Mouse (Mus musculus) neural tube, embryonic 10.5 days (tissue): Measurements from ENCODE around the gene Vmn1r148.
"Not testable (repeated sequence)": the region's sequence is repeated elsewhere in the genome, so short reads cannot be mapped to it uniquely, and the experiment has no call there.

ENCODE experiments used
- DNase-seq: peaks from one replicate; pipeline ENCODE4 v3.0.0-alpha.2; 2017; ENCODE audit warnings: low spot score; ENCODE audit errors: extremely low spot score

The Vmn1r148 gene

GRCm38 (mm10) chr7:22413283-22413682, at the start of gene Vmn1r148:
Vmn1r148 (plus strand) TSS chr7:22413583.
- not testable (repeated sequence) for DNase-seq

GRCm38 (mm10) chr7:22370939-22371338, 42.4 kb upstream of the Vmn1r148 start, which contains the start of gene Gm8660:
Gm8660 (minus strand) TSS chr7:22371039.
- DNase-seq = not testable (repeated sequence)

- DNase-seq = not testable (repeated sequence)
Measured at GRCm38 (mm10) chr7:22438129-22438528, 24.7 kb downstream of the Vmn1r148 start, which contains the start of gene Vmn1r149. Vmn1r149 (minus strand) TSS chr7:22438229.

GRCm38 (mm10) chr7:22463975-22464374, 50.6 kb downstream of the Vmn1r148 start, which contains the start of gene Gm10665:
Gm10665 (minus strand) TSS chr7:22464075.
- DNase-seq = not testable (repeated sequence)
